Comparison of ENCODE assay signal across 12 mouse cellular contexts in the genomic region with DNA sequence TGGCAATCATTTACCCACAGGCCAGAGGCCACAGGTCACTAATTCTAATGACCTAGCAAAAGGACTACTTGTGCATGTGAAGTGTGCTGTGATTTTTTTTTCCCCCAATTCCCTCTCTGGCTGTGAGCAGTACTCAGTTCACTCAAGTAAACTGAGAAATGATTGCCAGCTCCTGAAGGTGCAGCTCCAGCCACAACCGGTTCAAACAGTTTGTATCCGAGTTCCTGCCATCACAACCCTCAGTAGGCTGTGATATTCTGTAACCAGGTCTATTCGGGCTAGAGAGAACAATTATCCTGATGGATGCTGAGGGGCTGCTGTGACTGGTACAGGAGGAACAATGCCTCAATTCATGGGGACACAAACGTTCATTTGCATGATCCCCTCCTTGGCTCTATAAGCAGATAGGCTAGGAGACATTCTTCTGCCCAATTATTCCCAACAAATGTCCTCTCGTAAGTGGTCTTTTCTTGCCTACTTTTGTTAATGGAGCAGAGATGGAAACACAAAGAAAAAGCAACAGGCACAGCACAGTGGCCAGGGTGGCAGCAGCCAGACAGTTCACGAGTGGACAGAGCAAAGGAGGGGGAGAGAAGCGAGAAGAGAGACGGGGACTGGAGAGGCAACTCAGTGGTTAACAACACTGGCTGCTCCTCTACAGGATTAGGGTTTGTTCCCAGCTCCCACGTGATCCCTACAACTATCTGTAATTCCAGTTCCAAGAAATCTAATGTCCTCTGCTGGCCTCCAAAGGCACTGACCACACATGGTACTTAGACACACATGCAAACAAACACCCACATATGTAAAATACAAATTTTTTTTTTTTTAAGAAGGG. TPM values are rescaled to one million over a fixed set of nuclear protein-coding genes. Genes with fewer than 3 reads are reported as not detected.
A peak's percentile ranks its signal among the peaks of the same experiment; 100 is the strongest.
DNase-seq lines count a peak whose midpoint lies in the region; ATAC-seq and TF ChIP-seq lines count a peak whose summit lies in the region.
"Had no signal": no experiment of that assay in that cellular context is flagged by ENCODE, and none has a peak within 500 bp of the region (broad histone marks: within the 10 kb centered on the region; RNA-seq: fewer than 3 reads in every experiment).

No protein-coding gene starts in this region.

- no peaks in the 10 kb centered on the region for H3K27me3 ChIP-seq in embryonic facial prominence, embryonic 14.5 days (replicated peaks; ENCODE audit: control insufficient read depth, insufficient read depth, low read length)

- no peaks in the 10 kb centered on the region for H3K4me1 ChIP-seq in embryonic facial prominence, embryonic 14.5 days (ENCODE audit: control insufficient read depth, insufficient read depth, low read length)

- H3K27ac ChIP-seq in embryonic facial prominence, embryonic 14.5 days (replicated peaks; ENCODE audit: low read depth, low read length), result no peak overlapping the region
- H3K27ac ChIP-seq: heart, adult 2 months had no signal

- WGBS in embryonic facial prominence, embryonic 14.5 days, result 30% methylated on average over 9 of the region's 9 CpGs

- TF ChIP-seq POLR2A in brain, embryonic 14.5 days (IDR thresholded peaks at IDR 0.05; ENCODE audit: borderline replicate concordance, extremely low read depth, insufficient read depth, insufficient read length, poor library complexity, severe bottlenecking), result no peak

- no peak overlapping the region for H3K4me3 ChIP-seq in embryonic facial prominence, embryonic 14.5 days (ENCODE audit: low read depth, low read length)
- H3K4me3 ChIP-seq: heart, adult 2 months had no signal

- no peak overlapping the region for H3K4me2 ChIP-seq in embryonic facial prominence, embryonic 14.5 days (ENCODE audit: low read depth, low read length)

- peak; percentile 31; the same call in 1 of the 2 replicates for ATAC-seq in embryonic facial prominence, embryonic 14.5 days (ENCODE audit: low read depth)
- no peak for ATAC-seq in cerebellum, adult (ENCODE audit: insufficient number of reproducible peaks, low FRiP score, low TSS enrichment)

- H3K36me3 ChIP-seq in embryonic facial prominence, embryonic 14.5 days (ENCODE audit: control insufficient read depth, insufficient read depth, low read length), result peaks cover 12% of the 10 kb centered on the region; the same call in 1 of the 2 replicates

- no peaks in the 10 kb centered on the region for H3K9me3 ChIP-seq in embryonic facial prominence, embryonic 14.5 days (ENCODE audit: control insufficient read depth, low read length)
- H3K9me3 ChIP-seq: G1E had no signal

- TF ChIP-seq CTCF in brain, embryonic 14.5 days (IDR thresholded peaks at IDR 0.05; ENCODE audit: borderline replicate concordance, extremely low read depth, insufficient read depth, insufficient read length), result no peak

- DNase-seq in brain, embryonic 14.5 days (ENCODE audit: low read depth), result peak; percentile 85
- DNase-seq in embryonic facial prominence, embryonic 14.5 days (ENCODE audit: low spot score), result no peak
- DNase-seq in kidney, adult 18-20 months, result peak; percentile 74
- DNase-seq in mesoderm, embryonic 11.5 days (ENCODE audit: low read depth, low spot score), result peak; percentile 36
- no peak for DNase-seq in spleen, postnatal 14 days (ENCODE audit: low spot score in 2 of 2)
- DNase-seq in urinary bladder, postnatal 36 days (ENCODE audit: low spot score in 2 of 2), result no peak
- no peak for DNase-seq in cerebellum, postnatal 36 days
- DNase-seq: heart, adult 2 months; right cerebral cortex, postnatal 14 days; thymus, postnatal 14 days had no signal

- no peak overlapping the region for H3K9ac ChIP-seq in embryonic facial prominence, embryonic 14.5 days (ENCODE audit: low read depth, low read length)

RNA-seq across cellular contexts. Expression of gene Dcps, which starts 8.8 kb away (rescaled TPM):
- 58.0 and 82.2 TPM in 2 replicates for polyA plus RNA-seq in brain, embryonic 14.5 days (2012; rRNA removed)
- polyA plus RNA-seq in embryonic facial prominence, embryonic 14.5 days (2014; fragmentation: Nextera tagmentation; extraction: Ambion mirVana), result 59.3 and 68.7 TPM in 2 replicates

RNA-seq across cellular contexts. Expression of gene Srpr, which starts 33.0 kb away (rescaled TPM):
- polyA plus RNA-seq in brain, embryonic 14.5 days (2012; rRNA removed), result 43.2 and 51.3 TPM in 2 replicates
- 161 and 167 TPM in 2 replicates for polyA plus RNA-seq in embryonic facial prominence, embryonic 14.5 days (2014; fragmentation: Nextera tagmentation; extraction: Ambion mirVana)

RNA-seq across cellular contexts. Expression of gene Tirap, which starts 33.1 kb away (rescaled TPM):
- polyA plus RNA-seq in brain, embryonic 14.5 days (2012; rRNA removed), result 4.5 and 4.9 TPM in 2 replicates
- 10.0 and 10.8 TPM in 2 replicates for polyA plus RNA-seq in embryonic facial prominence, embryonic 14.5 days (2014; fragmentation: Nextera tagmentation; extraction: Ambion mirVana)

RNA-seq across cellular contexts. Expression of gene Foxred1, which starts 43.8 kb away (rescaled TPM):
- 48.1 and 63.1 TPM in 2 replicates for polyA plus RNA-seq in brain, embryonic 14.5 days (2012; rRNA removed)
- 27.2 and 30.0 TPM in 2 replicates for polyA plus RNA-seq in embryonic facial prominence, embryonic 14.5 days (2014; fragmentation: Nextera tagmentation; extraction: Ambion mirVana)

RNA-seq across cellular contexts. Expression of gene St3gal4, which starts 47.9 kb away (rescaled TPM):
- 2.4 and 5.6 TPM in 2 replicates for polyA plus RNA-seq in brain, embryonic 14.5 days (2012; rRNA removed)
- 31.0 and 35.2 TPM in 2 replicates for polyA plus RNA-seq in embryonic facial prominence, embryonic 14.5 days (2014; fragmentation: Nextera tagmentation; extraction: Ambion mirVana)

Comparison
In these comparisons a context has a peak if more than half of its experiments do, and no peak if none do; other contexts are left out.
1. DNase-seq: peak in brain, embryonic 14.5 days (single experiment), kidney, adult 18-20 months (single experiment) and mesoderm, embryonic 11.5 days (single experiment); none in embryonic facial prominence, embryonic 14.5 days (single experiment), spleen, postnatal 14 days (0 of 2), urinary bladder, postnatal 36 days (0 of 2) and cerebellum, postnatal 36 days (0 of 2).